Mouse (Mus musculus) lung, postnatal 0 days (tissue): ENCODE data around the gene Ift140.

Source experiments
- CTCF ChIP-seq: IDR thresholded peaks from 2 replicates; pipeline ENCODE4 v1.5.1; 2016; ENCODE audit warnings: antibody characterized with exemption, mild to moderate bottlenecking
- EP300 ChIP-seq: IDR thresholded peaks from 2 replicates; pipeline ENCODE4 v1.6.1; 2016; ENCODE audit warnings: antibody characterized with exemption, mild to moderate bottlenecking, control low read depth

DNA sequence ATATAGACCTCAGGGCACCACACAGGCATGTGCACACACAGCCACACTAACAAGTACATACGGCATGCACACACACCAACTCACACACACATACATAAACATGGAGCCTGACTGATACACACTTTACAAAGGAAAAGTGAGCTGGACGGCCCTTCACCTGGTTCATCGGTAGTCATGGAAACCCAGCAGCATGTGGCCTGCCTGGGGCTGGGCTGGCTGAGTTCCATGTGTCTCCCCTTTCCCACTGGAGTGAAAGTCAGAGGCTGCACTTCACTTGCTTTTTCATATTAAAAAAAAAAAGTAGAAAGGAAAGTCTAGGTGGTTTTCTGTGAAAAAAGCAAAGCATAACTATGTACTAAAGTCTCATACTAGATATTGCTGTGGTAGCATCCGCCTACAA is 47.4 kb downstream of the Ift140 start:
- TF ChIP-seq CTCF (no peak), EP300 (no peak)
